Mouse (Mus musculus): ENCODE results near the gene Phtf2. TPM values are rescaled to one million over a fixed set of nuclear protein-coding genes. Genes with fewer than 3 reads are reported as not detected.
"Not testable (repeated sequence)": the region's sequence is repeated elsewhere in the genome, so short reads cannot be mapped to it uniquely, and the experiment has no call there.

The Phtf2 gene
- polyA plus RNA-seq, 1 experiment from 2014 or later = 5.7 TPM

DNA sequence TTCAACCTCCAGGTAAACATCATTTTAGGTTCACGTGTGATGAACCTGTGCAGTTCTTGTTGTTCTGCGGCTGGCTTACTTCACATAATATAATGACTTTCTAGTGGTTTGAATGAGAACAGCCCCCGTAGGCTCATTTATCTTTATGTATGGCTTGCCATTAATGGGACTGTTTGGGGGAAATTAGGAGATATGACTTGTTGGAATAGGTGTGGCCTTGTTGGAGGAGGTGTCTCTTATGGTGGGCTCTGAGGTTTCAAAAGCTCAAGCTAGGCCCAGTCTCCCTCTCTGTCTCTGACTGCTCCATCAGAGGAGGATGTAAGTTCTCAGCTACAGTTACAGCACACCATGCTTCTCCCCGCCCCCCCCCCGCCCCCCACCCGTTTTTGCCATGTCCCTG is 71.5 kb downstream of the Phtf2 start:
- no peaks in the 10 kb centered on the region for H3K9me3 ChIP-seq (replicated peaks; ENCODE audit: control insufficient read depth, low read length)
- peaks cover 5% of the 10 kb centered on the region for H3K4me1 ChIP-seq (ENCODE audit: control insufficient read depth, low read depth, low read length)
- H3K4me2 ChIP-seq (ENCODE audit: low read depth, low read length) = no peak overlapping the region
- no peak for ATAC-seq (ENCODE audit: low read depth)
- no peaks in the 10 kb centered on the region for H3K27me3 ChIP-seq (ENCODE audit: control insufficient read depth, insufficient read depth, low read depth, low read length)
- H3K36me3 ChIP-seq (ENCODE audit: control insufficient read depth, insufficient read depth) = no peaks in the 10 kb centered on the region
- no peak overlapping the region for H3K9ac ChIP-seq (ENCODE audit: low read depth, low read length)
- no peak overlapping the region for H3K27ac ChIP-seq (ENCODE audit: low read length)
- H3K4me3 ChIP-seq (ENCODE audit: low read depth, low read length) = no peak overlapping the region
- WGBS (ENCODE audit: insufficient replicate concordance) = 55% methylated on average over 6 of the region's 6 CpGs

DNA sequence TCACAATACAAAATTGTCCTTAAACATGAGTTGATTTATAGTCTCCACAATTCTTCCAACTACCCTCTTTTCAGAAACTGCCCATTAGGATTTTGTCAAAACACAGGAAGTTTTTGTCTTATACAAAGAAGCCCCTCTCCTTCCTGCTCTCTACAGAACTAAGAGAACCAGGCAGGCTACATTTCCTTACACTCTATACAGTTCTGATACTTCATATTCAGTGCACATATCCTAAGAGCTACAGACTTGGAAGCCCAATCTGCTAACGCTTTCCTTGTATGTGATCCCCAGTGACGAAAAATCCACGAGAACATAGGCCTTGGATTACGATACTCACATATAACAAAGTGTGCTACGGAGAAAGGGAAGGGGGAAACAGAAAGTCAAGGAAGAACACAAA is 86.0 kb downstream of the Phtf2 start:
- H3K4me3 ChIP-seq (ENCODE audit: low read depth, low read length) = no peak overlapping the region
- 81% methylated on average over 5 of the region's 5 CpGs for WGBS (ENCODE audit: insufficient replicate concordance)

DNA sequence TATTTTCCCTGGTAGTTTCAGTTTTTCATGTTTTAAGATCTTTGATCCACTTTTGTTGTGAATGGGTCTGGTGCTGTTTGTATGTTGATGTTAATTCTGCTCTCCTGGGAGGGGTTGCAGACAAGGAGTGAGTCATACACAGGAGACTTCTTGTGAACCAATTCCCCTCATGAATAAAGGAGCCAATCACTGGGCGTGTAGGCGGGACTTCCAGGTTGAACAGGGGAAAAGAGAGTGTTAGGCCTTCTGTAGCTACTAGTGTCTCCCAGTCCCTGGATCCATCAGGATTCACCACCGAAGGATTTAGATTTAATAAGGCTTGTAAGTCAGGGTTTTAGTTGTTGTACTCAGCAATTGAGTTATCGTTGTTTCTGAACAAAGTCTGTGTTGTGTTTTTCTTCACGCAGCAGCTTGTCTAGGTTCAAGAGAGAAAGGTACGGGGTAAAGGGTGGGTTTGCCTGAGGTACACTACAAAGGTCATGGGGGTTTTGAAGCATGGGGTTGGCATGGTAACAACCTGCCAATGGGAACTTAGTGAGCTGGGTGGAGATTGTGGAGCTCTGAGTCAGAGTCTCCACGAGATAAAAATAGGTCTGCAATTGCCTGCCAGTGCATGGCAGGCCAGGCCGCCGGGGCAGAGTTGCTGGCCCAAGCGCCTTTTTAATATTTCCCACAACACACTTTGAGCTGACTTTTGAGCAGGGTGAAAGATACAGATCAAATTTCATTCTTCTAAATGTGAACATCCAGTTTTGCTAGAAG is 90.0 kb downstream of the Phtf2 start:
- no peak overlapping the region for H3K27ac ChIP-seq (ENCODE audit: low read length)
- H3K4me1 ChIP-seq (ENCODE audit: control insufficient read depth, low read depth, low read length) = no peaks in the 10 kb centered on the region
- H3K36me3 ChIP-seq (ENCODE audit: control insufficient read depth, insufficient read depth) = no peaks in the 10 kb centered on the region
- no peaks in the 10 kb centered on the region for H3K27me3 ChIP-seq (ENCODE audit: control insufficient read depth, insufficient read depth, low read depth, low read length)
- peak; percentile 84 for ATAC-seq (ENCODE audit: low read depth)
- 67% methylated on average over 10 of the region's 10 CpGs for WGBS (ENCODE audit: insufficient replicate concordance)
- no peak overlapping the region for H3K4me2 ChIP-seq (ENCODE audit: low read depth, low read length)
- H3K9me3 ChIP-seq (replicated peaks; ENCODE audit: control insufficient read depth, low read length) = no peaks in the 10 kb centered on the region
- H3K9ac ChIP-seq (ENCODE audit: low read depth, low read length) = no peak overlapping the region
- no peak overlapping the region for H3K4me3 ChIP-seq (ENCODE audit: low read depth, low read length)

More for the DNA sequence above, 86.0 kb downstream of the Phtf2 start:
- H3K9ac ChIP-seq (ENCODE audit: low read depth, low read length) = no peak overlapping the region
- H3K4me2 ChIP-seq (ENCODE audit: low read depth, low read length) = no peak overlapping the region
- no peak for ATAC-seq (ENCODE audit: low read depth)
- H3K36me3 ChIP-seq (ENCODE audit: control insufficient read depth, insufficient read depth) = no peaks in the 10 kb centered on the region
- H3K9me3 ChIP-seq (replicated peaks; ENCODE audit: control insufficient read depth, low read length) = no peaks in the 10 kb centered on the region
- H3K27me3 ChIP-seq (ENCODE audit: control insufficient read depth, insufficient read depth, low read depth, low read length) = no peaks in the 10 kb centered on the region
- H3K4me1 ChIP-seq (ENCODE audit: control insufficient read depth, low read depth, low read length) = no peaks in the 10 kb centered on the region
- H3K27ac ChIP-seq (ENCODE audit: low read length) = no peak overlapping the region

DNA sequence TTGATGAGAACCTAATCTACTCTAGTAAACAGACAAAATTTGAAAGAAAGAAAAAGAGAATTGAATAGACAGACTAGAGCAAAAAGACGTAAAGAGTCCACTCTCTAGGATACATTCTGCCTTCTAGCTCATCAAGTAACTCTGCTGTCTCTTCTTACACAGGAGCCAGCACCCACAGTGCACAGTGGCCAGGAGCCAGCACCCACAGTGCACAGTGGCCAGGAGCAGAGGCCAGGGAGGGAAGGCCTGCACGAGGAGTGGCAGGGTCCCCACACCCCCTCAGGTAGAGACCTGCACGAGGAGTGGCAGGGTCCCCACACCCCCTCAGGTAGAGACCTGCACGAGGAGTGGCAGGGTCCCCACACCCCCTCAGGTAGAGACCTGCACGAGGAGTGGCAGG is 95.5 kb downstream of the Phtf2 start:
- H3K9me3 ChIP-seq (replicated peaks; ENCODE audit: control insufficient read depth, low read length); ATAC-seq (ENCODE audit: low read depth); H3K27ac ChIP-seq (ENCODE audit: low read length); H3K4me1 ChIP-seq (ENCODE audit: control insufficient read depth, low read depth, low read length); H3K27me3 ChIP-seq (ENCODE audit: control insufficient read depth, insufficient read depth, low read depth, low read length); H3K4me2 ChIP-seq (ENCODE audit: low read depth, low read length); H3K4me3 ChIP-seq (ENCODE audit: low read depth, low read length); H3K9ac ChIP-seq (ENCODE audit: low read depth, low read length); H3K36me3 ChIP-seq (ENCODE audit: control insufficient read depth, insufficient read depth): not testable (repeated sequence)
- 75% methylated on average over 3 of the region's 5 CpGs for WGBS (ENCODE audit: insufficient replicate concordance)

DNA sequence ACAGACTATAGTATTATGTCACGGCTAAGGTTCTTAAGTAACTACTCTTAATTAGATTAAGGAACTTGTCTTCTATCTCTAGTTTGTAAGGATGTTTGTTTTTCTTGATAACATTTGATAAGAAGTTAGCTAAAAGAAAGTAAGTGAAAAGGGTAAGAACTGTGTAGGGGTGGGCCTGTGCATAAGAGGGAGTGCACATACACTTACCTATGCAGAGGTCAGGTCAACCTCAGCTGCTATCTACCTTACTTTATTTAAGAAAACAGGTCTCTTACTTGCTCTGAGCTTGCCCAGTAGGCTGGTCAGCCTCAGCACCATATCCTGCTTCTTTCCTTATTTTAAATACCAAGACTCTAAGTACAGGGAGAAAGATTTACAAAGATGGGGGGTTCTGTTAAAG is 100.8 kb downstream of the Phtf2 start:
- ATAC-seq (ENCODE audit: low read depth) = no peak
- H3K4me1 ChIP-seq (ENCODE audit: control insufficient read depth, low read depth, low read length) = peaks cover 6% of the 10 kb centered on the region; the same call in 1 of the 2 replicates
- no peaks in the 10 kb centered on the region for H3K27me3 ChIP-seq (ENCODE audit: control insufficient read depth, insufficient read depth, low read depth, low read length)

DNA sequence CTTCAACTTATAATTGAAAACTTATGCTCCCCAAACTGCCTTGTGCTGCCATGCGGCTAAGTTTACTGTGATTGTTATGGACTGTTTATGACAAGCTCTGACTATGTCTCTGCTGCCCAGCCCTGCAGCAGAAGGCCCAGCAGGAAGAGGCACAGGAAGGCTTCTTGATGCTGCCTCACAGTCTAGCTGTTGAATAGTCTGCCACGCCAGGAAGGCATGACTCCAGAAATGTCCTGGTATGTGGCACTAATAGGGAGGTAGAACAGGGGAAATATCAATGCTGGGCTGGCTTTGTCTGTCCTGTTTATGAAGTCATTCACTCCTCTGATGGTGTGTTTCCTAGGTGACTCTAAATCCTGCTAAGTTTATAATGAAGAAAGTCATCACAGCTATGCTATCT is 102.7 kb downstream of the Phtf2 start:
- H3K4me1 ChIP-seq (ENCODE audit: control insufficient read depth, low read depth, low read length) = peaks cover 6% of the 10 kb centered on the region; the same call in 1 of the 2 replicates
- no peak overlapping the region for H3K27ac ChIP-seq (ENCODE audit: low read length)

More for the DNA sequence above, 100.8 kb downstream of the Phtf2 start:
- Histone ChIP-seq H3K4me2 (ENCODE audit: low read depth, low read length) (no peak overlapping the region), H3K9ac (ENCODE audit: low read depth, low read length) (no peak overlapping the region), H3K4me3 (ENCODE audit: low read depth, low read length) (no peak overlapping the region), H3K27ac (ENCODE audit: low read length) (no peak overlapping the region), H3K36me3 (ENCODE audit: control insufficient read depth, insufficient read depth) (no peaks in the 10 kb centered on the region), H3K9me3 (replicated peaks; ENCODE audit: control insufficient read depth, low read length) (no peaks in the 10 kb centered on the region)
- WGBS (ENCODE audit: insufficient replicate concordance) = 48% methylated on average over 1 of the region's 1 CpGs

DNA sequence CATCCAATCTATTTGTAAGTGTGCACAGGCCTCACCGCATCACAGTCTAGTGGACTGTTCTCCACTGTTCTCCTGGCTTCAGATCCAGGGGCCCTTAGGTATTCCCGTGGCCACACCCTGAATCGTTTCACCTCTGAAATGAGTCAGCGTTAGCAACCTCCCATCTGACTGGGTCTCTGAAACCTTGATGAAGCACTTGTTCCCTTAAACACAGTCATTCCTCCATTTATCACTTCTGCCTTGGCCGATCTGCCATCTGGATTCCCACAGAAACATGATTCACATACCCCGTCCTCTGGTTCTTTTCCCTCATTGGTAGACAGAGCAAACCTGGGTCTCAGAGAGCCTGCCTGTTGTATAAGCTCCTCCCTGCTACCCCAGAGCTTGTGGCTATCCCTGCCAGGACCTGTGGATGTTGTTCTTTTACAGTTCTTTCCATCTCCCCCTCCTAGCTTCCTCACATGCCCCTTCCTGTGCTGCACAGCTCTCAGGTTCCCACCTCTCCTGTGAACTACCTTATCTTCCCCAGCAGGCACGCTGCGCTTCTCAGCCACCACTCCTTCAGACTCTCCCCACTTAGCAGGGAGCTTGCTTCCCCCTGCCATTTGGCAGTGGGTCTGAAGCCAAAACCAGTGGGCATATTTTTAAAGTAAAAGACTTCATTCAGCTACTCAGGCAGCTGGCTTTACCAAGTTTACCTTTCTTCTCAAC is 103.5 kb downstream of the Phtf2 start:
- H3K4me2 ChIP-seq (ENCODE audit: low read depth, low read length) = no peak overlapping the region
- no peak overlapping the region for H3K4me3 ChIP-seq (ENCODE audit: low read depth, low read length)
- H3K36me3 ChIP-seq (ENCODE audit: control insufficient read depth, insufficient read depth) = no peaks in the 10 kb centered on the region
- peaks cover 6% of the 10 kb centered on the region; the same call in 1 of the 2 replicates for H3K4me1 ChIP-seq (ENCODE audit: control insufficient read depth, low read depth, low read length)
- no peaks in the 10 kb centered on the region for H3K9me3 ChIP-seq (replicated peaks; ENCODE audit: control insufficient read depth, low read length)
- no peak overlapping the region for H3K27ac ChIP-seq (ENCODE audit: low read length)
- no peak overlapping the region for H3K9ac ChIP-seq (ENCODE audit: low read depth, low read length)
- ATAC-seq (ENCODE audit: low read depth) = peak; percentile 61; the same call in 1 of the 2 replicates
- 56% methylated on average over 8 of the region's 8 CpGs for WGBS (ENCODE audit: insufficient replicate concordance)
- H3K27me3 ChIP-seq (ENCODE audit: control insufficient read depth, insufficient read depth, low read depth, low read length) = no peaks in the 10 kb centered on the region

More for the DNA sequence above, 102.7 kb downstream of the Phtf2 start:
- ATAC-seq (ENCODE audit: low read depth) = no peak
- H3K9ac ChIP-seq (ENCODE audit: low read depth, low read length) = no peak overlapping the region
- no peaks in the 10 kb centered on the region for H3K27me3 ChIP-seq (ENCODE audit: control insufficient read depth, insufficient read depth, low read depth, low read length)
- no peaks in the 10 kb centered on the region for H3K9me3 ChIP-seq (replicated peaks; ENCODE audit: control insufficient read depth, low read length)
- no peaks in the 10 kb centered on the region for H3K36me3 ChIP-seq (ENCODE audit: control insufficient read depth, insufficient read depth)
- no peak overlapping the region for H3K4me2 ChIP-seq (ENCODE audit: low read depth, low read length)
- H3K4me3 ChIP-seq (ENCODE audit: low read depth, low read length) = no peak overlapping the region
- WGBS (ENCODE audit: insufficient replicate concordance) = 66% methylated on average over 2 of the region's 2 CpGs

DNA sequence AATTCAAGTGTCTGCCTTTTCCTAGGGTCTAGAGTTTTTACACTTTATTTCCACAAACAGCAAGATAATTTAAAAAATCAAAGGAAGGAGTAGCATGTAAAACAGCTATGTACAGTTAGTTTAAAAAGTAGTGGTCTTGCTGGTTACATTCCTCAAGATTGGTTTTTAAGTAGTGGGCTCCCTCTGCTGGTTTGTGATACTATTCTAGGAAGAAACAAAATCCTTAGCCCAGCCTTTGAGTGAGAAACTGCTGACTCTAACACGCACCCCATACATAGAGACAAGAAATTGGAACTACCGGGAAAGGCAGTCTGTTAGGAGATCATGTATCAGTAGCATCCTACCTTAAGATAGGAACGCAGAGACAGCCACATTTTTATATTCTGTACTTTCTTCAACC is 108.6 kb downstream of the Phtf2 start:
- no peaks in the 10 kb centered on the region for H3K9me3 ChIP-seq (replicated peaks; ENCODE audit: control insufficient read depth, low read length)
- peaks cover 2% of the 10 kb centered on the region; the same call in 1 of the 2 replicates for H3K4me1 ChIP-seq (ENCODE audit: control insufficient read depth, low read depth, low read length)
- H3K9ac ChIP-seq (ENCODE audit: low read depth, low read length) = no peak overlapping the region
- H3K27ac ChIP-seq (ENCODE audit: low read length) = no peak overlapping the region
- no peak overlapping the region for H3K4me2 ChIP-seq (ENCODE audit: low read depth, low read length)
- WGBS (ENCODE audit: insufficient replicate concordance) = 81% methylated on average over 3 of the region's 3 CpGs
- no peak overlapping the region for H3K4me3 ChIP-seq (ENCODE audit: low read depth, low read length)
- no peaks in the 10 kb centered on the region for H3K27me3 ChIP-seq (ENCODE audit: control insufficient read depth, insufficient read depth, low read depth, low read length)
- H3K36me3 ChIP-seq (ENCODE audit: control insufficient read depth, insufficient read depth) = no peaks in the 10 kb centered on the region
- no peak for ATAC-seq (ENCODE audit: low read depth)

DNA sequence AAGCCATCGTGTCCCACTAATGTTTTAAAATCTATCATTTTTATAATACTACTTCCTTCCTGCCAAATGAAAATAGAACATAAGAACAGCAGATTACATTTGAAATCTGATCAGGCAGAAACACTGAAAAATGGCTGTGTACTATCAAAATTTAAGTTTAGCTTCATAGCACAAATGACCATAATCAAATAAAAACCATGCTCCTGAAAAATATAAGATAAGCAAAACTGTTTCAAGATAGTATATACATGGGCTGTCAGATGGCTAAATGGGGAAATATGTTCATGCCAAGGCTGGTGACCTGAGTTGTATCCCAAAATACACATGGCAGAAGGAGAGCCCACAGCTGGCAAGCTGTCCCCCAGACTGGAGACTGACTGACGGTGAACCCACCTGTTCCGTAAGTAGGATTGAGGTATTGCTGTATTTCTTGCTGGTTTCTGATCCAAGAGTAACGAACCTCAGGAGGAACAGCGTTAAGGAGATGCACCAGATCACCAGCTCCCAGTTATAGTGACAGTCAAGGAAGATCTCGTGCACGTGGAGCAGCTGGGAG is 116.5 kb downstream of the Phtf2 start:
- no peak overlapping the region for H3K9ac ChIP-seq (ENCODE audit: low read depth, low read length)
- no peaks in the 10 kb centered on the region for H3K4me1 ChIP-seq (ENCODE audit: control insufficient read depth, low read depth, low read length)
- no peak overlapping the region for H3K27ac ChIP-seq (ENCODE audit: low read length)
- no peaks in the 10 kb centered on the region for H3K9me3 ChIP-seq (replicated peaks; ENCODE audit: control insufficient read depth, low read length)
- no peak overlapping the region for H3K4me3 ChIP-seq (ENCODE audit: low read depth, low read length)
- ATAC-seq (ENCODE audit: low read depth) = no peak
- no peaks in the 10 kb centered on the region for H3K27me3 ChIP-seq (ENCODE audit: control insufficient read depth, insufficient read depth, low read depth, low read length)
- WGBS (ENCODE audit: insufficient replicate concordance) = 79% methylated on average over 7 of the region's 7 CpGs
- H3K4me2 ChIP-seq (ENCODE audit: low read depth, low read length) = no peak overlapping the region
- no peaks in the 10 kb centered on the region for H3K36me3 ChIP-seq (ENCODE audit: control insufficient read depth, insufficient read depth)
